Mouse (Mus musculus) cerebellum, postnatal 36 days (tissue): ENCODE data around the gene Asah2.

ENCODE experiments used
- DNase-seq, 2 experiments: peaks; one replicate each; pipeline ENCODE4 v3.0.0; 2021 to 2022; ENCODE audit warnings: mixed read lengths in 2 of 2

The Asah2 gene

DNA sequence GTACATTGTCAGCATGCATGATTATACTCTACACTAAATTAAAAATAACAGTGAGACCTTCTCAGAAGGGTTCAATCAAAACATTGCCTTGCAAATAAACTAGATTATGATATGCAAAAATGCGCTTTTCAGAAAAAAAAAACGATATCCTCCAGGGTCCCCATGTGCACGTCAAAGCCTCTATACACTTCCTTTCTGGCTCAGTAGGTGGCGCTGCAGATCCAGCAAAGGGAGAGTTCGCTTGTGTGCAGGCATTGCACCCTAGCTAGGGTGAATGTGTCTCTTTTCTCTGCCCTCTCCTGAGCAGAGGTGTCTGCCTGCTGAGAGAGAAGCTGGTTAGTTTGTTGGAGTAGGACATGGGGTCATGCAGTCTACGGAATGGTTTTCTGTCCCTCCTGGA is 136.0 kb downstream of the Asah2 start:
- DNase-seq = peak; percentile 75 to 78

DNA sequence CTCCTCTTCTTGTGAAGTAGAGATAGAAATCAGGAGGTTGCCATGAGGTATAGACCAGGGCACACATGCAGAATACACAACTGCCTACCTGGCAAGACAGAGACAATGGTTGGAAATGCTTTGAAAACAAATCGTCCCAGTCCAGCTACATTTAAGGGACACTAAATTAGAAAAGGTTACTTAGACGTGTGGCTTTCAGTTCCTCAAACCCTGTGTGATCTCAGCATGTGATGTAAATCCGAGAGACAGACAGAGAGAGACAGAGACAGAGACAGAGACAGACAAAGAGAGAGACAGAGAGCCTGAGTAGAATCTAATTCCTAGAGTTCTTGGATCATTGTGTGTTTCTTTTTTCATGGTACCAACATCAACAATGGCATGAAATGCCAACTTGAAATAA is 136.6 kb downstream of the Asah2 start:
- DNase-seq = no peak

DNA sequence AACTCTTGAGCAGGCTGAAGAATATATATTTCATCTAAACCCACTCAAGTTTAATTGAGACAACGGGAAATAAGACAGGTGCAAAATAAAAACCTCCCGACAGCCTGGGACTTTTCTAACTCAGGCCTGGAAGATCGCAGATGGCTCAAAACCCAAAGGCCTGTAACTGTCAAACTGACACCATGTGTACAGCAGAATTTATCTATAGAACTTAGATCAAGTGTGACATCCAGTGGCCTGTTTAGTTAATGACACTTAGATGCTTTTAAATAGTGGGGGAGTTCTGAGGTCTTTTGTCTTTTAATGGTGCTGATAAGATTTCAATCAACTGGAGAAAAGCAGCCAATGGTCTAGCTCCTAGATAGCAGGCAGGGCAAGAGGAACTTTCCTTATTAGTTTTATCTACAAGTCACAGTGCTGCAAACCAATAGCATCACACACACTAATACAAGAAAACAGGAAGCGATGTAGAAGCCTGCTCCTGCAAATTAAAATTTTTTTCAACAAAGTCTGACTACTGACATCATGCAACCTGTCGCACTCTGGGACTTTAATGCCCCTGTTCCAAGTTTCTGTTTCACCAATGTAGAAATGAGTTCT is 140.0 kb downstream of the Asah2 start:
- DNase-seq = no peak

DNA sequence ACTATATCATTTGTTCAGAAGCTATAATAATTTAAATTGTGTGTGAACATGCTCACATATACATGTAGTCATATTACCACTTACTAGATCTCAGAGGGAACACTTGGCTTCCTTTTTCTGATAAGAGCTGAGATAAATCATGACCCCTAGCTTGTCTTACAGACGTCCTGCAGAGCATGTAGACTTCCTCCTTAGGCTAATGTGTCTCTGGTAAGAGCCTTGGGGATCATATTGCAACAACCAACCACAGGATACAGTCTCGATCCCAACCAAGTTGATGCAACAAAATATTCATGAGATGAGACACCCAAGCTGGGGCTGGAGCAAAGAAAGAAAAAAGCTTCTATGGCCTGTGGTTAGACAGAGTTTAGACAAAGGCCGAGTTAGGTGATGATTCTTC is 144.9 kb downstream of the Asah2 start:
- DNase-seq = no peak

DNA sequence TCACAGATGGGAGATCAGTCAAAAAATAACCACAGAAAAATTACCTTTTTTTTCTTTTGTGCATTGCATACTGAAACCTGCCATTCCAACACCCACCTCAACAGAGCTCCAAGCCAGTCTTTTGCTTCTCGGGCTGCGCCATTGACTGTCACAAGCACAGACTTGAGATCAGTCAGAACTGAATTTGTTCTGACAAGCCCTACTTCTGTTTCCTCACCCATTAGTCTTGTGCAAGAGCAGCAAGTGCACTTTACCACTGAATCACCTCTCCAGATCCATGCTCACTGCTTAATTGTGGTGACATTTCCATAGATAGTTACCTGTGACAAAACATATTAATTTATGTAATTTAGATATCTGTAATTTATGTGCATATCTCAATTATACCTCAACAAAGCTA is 147.6 kb downstream of the Asah2 start:
- no peak for DNase-seq

DNA sequence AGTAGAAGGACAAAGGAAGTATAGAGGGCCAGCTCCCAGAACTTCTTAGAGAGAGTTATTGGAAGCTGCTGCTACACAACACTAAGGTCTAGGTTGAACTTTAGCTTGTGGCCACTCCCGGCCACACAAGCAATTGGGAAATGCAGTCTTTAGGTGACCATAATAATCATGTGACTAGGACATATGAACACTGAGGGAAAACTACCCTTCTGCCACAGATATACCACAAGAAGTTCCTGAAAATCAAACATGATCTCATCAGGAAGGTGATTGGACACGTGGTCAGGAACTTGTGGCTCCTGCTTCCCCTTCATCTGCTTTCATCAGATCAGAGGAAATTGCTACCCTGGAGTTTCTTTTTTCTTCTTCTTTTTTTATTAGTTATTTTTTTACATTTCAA is 151.7 kb downstream of the Asah2 start:
- no peak for DNase-seq

DNA sequence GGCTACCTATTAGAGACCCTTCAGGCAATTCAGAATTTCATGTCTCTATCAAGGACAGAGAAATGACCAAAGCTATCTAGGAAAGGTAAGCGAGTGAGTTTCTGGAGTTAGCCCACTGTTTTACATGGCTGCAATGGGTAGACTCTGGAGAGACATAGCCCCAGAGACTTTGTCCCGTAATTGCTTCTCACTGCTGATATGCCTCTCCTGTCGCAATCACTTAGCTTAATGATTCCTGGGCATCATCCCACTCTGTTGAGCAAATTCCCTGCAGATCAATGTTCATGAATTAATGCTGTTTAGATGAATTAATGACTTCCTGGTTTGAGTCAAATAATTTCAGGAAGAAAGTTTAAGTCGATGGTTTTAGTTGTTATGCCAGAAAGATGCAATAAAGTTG is 153.3 kb downstream of the Asah2 start:
- no peak for DNase-seq

DNA sequence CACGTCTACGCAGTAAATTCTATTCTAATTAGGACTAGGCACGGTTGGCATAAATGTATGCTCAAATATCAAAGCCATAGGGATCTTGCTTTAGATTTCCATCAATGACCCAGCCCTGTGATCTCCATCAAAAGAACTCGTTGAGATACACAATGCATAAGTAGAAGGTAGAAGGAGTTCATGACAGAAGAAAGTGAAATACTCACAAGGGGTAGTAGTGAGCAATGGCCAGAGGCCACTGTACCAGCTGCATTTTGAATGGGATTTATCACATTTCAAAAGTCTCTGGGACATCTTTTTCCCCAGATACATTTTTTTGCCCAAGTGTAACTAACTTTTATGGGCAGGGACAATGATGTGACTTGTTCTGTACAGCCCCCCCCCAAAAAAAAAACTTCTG is 153.7 kb downstream of the Asah2 start:
- no peak for DNase-seq

DNA sequence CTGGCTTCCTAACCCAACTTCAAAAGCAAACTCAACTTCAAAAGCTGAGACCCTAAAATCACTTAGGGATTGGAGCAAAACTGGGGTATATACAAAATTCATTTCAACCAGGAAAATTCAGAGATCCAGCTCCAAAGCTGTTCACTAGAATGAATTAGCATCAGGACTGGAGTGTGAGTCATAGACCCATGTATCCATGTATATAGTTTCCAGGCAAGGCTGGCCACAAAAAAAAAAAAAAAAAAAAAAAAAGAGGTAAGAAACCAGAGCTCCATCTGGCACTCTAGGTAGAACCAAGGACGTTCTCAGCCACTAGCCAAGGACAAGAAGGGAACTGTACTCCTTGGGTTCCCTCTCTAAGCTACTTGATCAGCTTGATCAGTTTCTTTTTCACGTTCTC is 154.2 kb downstream of the Asah2 start:
- no peak for DNase-seq

DNA sequence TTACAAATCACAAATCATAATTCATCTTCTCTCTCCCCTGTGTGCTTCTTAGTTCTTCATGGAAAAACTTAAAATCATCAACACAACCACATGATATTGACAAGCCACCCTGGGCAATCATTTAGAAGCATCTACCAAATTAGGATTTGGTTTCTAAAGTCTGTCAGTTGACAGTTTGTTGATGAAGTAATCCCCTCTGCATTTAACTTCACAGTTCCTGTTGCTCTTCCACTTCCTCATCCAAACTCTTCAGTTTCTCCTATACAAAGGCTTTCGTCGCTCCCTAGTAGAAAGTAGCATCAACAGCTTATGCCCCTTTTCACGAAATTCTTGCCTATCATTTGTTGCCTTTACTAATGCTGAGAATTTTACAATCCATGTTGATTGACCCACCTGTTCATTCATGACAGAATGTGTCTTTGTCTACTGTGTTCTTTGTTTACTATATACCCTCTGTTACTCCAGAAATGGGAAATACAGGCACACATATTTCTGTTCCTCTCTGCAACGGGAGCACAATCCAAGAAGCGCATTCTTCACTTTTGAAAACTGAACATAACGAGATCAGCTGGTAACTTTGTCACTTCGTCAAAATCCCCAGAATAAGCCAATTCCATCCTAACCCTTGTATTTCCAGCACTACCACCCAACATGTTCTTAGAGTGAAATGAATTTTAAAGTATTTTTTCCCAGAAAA is 157.1 kb downstream of the Asah2 start:
- DNase-seq = no peak
